7 mouse cellular contexts compared by ENCODE assay signal in genomic region chr3:37978481-37978880, GRCm38 (mm10).
DNase-seq lines count a peak whose midpoint lies in the region; ATAC-seq and TF ChIP-seq lines count a peak whose summit lies in the region.

No protein-coding gene starts in this region.

- peaks cover 4% of the 10 kb centered on the region; the same call in 1 of the 2 replicates for H3K4me1 ChIP-seq in G1E (ENCODE audit: insufficient read depth, low read depth, low read length)
- peaks cover 15% of the 10 kb centered on the region for H3K4me1 ChIP-seq in heart, embryonic 15.5 days (replicated peaks)

- WGBS in heart, embryonic 15.5 days, result 22% methylated on average over 6 of the region's 6 CpGs

- H3K9ac ChIP-seq in heart, embryonic 15.5 days, result no peak overlapping the region

- peaks cover 7% of the 10 kb centered on the region for H3K27me3 ChIP-seq in G1E (ENCODE audit: insufficient read depth, low read length)
- H3K27me3 ChIP-seq in heart, embryonic 15.5 days, result no peaks in the 10 kb centered on the region

- peak; percentile 2 for DNase-seq in G1E (ENCODE audit: low spot score)
- peak; percentile 85 for DNase-seq in adipocyte (ENCODE audit: low spot score)
- peak; percentile 49 for DNase-seq in embryo, embryonic 11 days
- peak; percentile 81 to 88 for DNase-seq in left cerebral cortex, adult 18-20 months (ENCODE audit: low spot score in 2 of 2)
- no peak for DNase-seq in yolk sac, embryonic 10.5 days (ENCODE audit: low spot score)

- no peak overlapping the region; the same call in 1 of the 2 replicates for H3K4me2 ChIP-seq in heart, embryonic 15.5 days

- TF ChIP-seq CTCF in G1E (IDR thresholded peaks at IDR 0.05; ENCODE audit: low read depth, low read length), result no peak

- ATAC-seq in G1E (ENCODE audit: extremely low read depth, insufficient number of reproducible peaks, low FRiP score, poor library complexity, severe bottlenecking), result peak; percentile 34
- 0 out of 2 replicates have a peak, but pooled peaks have one; percentile 31 for ATAC-seq in heart, embryonic 15.5 days (replicated peaks; ENCODE audit: insufficient number of reproducible peaks, insufficient read depth, low FRiP score, low read depth)
- peak; percentile 81 for ATAC-seq in megakaryocyte progenitor cell, adult 5-6 weeks (replicated peaks; ENCODE audit: poor library complexity)

- no peak overlapping the region for H3K4me3 ChIP-seq in G1E (ENCODE audit: low read depth, low read length)
- no peak overlapping the region for H3K4me3 ChIP-seq in heart, embryonic 15.5 days

- H3K9me3 ChIP-seq in G1E (replicated peaks), result no peaks in the 10 kb centered on the region
- no peaks in the 10 kb centered on the region for H3K9me3 ChIP-seq in heart, embryonic 15.5 days (replicated peaks)

- H3K36me3 ChIP-seq in G1E (replicated peaks), result no peaks in the 10 kb centered on the region
- no peaks in the 10 kb centered on the region for H3K36me3 ChIP-seq in heart, embryonic 15.5 days

- H3K27ac ChIP-seq in heart, embryonic 15.5 days, result no peak overlapping the region

Comparison
In these comparisons a context has a peak if more than half of its experiments do, and no peak if none do; other contexts are left out.
1. ATAC-seq: peak in every context shown above with its lines; median percentile 81 in megakaryocyte progenitor cell, adult 5-6 weeks; 34 in G1E; 31 in heart, embryonic 15.5 days.